Mouse (Mus musculus): ENCODE measurements around the gene Cd160. TPM values are rescaled to one million over a fixed set of nuclear protein-coding genes. Genes with fewer than 3 reads are reported as not detected.

Cd160 gene
- polyA plus RNA-seq (2017; shearing (Covaris generic)), result 10 to 100 TPM; 26.1 to 55.0 TPM

GRCm38 (mm10) chr3:96828984-96829383, at the start of gene Cd160, which contains the start of gene Pdzk1:
Cd160 (minus strand) TSS chr3:96829351.
Pdzk1 (plus strand) TSS chr3:96829284.
- no peak for ATAC-seq

DNA sequence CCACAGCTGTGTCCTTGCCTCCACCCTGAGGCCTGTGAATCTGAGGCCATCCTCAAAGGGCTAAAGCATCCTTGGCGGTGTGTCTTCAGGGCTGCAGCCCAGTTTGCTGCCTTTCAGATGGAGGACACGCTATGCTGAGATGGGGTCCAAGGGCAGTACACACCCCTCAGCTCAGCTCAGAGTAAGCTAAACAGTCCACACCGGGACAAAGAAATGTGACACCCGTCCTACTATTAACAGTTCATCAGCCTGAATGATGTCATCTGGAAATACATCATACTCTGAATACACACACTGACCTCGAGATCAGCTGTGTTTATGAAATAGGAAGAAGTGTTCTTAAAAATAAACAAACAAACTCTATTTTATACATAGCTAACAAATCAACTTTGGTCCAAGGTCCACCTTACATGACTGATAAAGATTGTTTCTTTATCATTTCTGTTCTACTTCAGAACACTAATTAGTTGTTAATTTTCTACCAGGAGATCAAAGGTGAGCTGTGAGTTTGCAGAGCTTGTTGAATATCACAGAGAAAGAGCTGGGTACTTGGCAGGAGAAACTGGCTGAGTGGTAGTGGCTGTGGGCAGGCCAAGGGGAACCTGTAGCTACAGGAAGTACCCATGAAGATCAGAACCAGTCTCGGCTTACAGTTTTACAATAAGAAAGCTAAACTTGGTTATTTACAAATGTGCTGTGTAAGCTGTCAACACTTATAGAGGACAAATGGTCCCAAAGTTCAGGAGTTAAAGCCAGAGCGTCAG, 45.8 kb upstream of the Cd160 start:
- no peak for ATAC-seq

DNA sequence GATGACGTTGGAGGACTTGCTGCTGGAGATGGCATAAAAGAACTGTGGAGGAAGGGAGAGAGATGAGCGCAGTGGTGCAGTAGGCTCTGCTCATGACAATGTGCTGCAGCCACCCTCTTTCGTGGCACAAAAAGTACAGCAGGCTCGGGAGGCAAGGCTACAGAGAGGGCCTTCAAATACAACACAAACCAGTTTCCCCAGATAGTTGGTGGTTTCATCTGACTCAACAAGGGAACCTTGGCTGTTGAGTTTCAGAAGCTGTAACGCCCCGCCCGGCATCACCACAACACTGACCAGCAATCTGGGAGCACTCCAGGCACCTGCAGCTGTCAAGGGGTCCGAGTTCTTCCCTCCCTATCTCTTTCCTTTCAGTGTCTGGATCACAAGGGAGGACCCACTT, 43.4 kb upstream of the Cd160 start:
- no peak for ATAC-seq

GRCm38 (mm10) chr3:96871070-96871469, 41.9 kb upstream of the Cd160 start:
- ATAC-seq, result no peak

- ATAC-seq, result no peak
These were observed 41.1 kb upstream of the Cd160 start for GRCm38 (mm10) chr3:96870270-96870669.

DNA sequence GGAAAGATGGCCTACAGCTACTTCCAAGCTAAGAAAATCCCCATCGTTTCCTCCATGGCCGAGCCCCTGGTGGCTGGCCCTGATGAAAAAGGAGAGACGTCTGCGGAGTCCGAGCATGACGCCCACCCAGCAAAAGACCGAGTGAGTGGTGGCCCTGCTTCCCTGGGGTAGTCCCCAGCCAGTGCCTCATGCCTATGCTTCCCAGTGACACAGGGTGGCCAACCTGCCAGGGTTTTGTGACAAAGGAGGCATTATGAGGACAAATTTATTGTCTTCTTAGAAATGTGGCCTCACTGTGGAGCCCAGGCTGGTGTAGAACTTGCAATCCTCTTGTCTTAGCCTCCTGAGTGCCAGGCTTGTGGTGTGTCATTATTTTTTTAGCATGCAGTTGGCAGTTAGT, 39.9 kb upstream of the Cd160 start:
- ATAC-seq, result no peak

- ATAC-seq, result no peak
These were observed 39.4 kb upstream of the Cd160 start for GRCm38 (mm10) chr3:96868566-96868965.

DNA sequence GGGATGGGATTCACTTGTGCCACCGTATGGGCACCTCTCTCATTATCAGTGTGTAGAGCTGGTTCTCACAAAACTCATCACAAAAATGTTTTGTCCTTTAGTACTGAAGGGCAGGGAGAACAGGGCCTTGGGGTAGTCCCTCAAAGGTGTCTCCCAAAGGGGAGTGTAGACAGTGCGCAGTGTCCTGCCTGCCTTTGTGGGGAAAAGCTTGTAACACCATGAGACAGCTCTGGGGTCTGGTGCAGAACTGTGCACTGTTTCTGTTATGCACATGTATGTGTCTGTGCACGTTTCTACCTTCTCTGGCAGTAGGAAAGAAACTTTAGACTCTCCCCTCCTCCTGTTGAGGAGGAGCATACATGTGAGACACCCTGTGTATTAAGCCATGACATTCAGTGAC, 38.7 kb upstream of the Cd160 start:
- no peak for ATAC-seq

- ATAC-seq, result no peak
These were observed 31.3 kb upstream of the Cd160 start for GRCm38 (mm10) chr3:96860498-96860897.

- no peak for ATAC-seq
These were observed 26.7 kb upstream of the Cd160 start for GRCm38 (mm10) chr3:96855833-96856232.

GRCm38 (mm10) chr3:96854376-96854775, 25.2 kb upstream of the Cd160 start:
- ATAC-seq, result no peak

- ATAC-seq, result no peak
These were observed 23.4 kb upstream of the Cd160 start for GRCm38 (mm10) chr3:96852561-96852960.

DNA sequence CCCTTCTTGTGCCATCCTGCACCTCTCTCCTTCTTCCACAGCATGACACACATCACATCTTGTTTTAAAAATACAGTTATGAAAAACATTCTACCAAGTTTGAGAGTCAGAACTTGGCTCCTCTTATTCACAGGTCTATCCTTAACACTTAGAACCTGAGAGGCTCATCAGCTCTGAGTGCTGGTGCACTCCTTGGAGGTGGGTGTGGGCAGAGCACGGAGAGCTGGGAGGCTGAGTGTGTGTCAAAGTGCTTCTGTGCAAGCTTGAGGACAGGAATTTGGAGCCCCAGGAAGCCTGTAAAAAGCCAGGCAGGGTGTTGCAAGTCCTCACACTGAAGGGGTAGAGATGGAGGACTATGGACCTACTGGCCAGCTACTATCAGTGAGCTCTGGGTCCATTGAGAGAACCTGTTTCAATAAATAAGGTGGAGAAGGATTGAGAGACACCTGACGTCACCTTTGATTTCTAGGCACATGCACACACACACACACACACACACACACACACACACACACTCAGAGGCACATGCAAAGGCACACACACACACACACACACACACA, 20.1 kb upstream of the Cd160 start:
- no peak for ATAC-seq

GRCm38 (mm10) chr3:96848470-96848869, 19.3 kb upstream of the Cd160 start:
- ATAC-seq, result no peak

DNA sequence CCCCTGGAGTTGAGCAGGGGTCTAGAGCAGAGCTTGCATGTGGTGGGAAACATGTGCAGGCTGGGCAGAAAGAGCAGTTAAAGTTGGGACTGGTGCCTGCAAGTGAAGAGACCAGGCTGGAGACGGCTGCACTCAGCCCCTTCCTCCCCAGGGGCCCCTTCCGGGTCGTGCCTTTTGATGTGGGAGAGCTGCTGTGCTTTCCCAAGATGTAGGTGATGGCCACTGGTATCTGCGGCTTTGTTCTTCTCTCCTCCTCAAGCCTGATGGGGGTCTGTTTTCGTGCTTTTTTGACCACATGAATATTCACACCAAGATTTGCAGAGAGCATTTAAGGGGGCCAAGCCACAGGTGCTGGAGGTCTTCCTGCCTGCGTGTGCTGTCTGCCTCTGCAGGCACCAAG, 18.5 kb upstream of the Cd160 start:
- peak; percentile 69 for ATAC-seq

GRCm38 (mm10) chr3:96846985-96847384, 17.8 kb upstream of the Cd160 start:
- ATAC-seq, result peak; percentile 54

DNA sequence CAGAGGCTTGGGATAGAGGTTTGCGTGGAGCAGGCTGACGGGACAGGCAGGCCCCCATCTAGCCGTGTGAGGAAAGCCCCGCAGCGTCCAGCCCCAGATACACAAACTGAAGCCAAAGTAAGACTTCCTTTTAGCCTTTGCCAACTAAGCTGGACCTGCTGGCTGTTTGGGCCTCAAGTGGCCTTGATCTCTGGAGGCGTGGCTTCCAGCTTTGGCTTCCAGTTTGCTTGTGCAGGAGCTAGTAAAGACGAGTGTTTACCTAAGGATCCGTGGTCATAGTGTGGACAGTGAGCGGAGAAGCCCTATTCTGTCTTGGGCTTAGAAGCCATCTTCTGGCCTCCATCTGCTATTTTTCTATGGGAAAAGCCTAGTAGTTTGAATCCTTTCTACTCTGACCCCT, 16.7 kb upstream of the Cd160 start:
- ATAC-seq, result no peak

DNA sequence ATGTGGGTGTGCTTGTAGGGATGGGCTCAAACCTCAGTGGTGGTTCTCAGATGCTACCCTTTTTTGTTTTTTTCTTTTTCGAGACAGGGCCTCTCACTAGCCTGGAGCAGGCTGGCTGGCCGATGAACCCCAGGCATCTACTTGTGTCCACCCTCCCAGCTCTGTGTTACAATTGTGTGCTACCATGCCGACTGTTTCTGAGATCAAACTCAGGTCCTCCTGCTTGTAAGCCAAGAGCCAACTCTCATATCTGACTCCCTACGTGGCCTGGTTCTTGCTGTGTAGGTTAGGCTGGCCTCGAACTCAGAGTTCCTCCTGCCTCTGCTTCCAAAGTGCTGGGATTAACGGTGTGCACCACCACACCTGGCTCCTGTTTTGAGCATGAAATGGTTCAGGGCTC, 16.0 kb upstream of the Cd160 start:
- no peak for ATAC-seq

DNA sequence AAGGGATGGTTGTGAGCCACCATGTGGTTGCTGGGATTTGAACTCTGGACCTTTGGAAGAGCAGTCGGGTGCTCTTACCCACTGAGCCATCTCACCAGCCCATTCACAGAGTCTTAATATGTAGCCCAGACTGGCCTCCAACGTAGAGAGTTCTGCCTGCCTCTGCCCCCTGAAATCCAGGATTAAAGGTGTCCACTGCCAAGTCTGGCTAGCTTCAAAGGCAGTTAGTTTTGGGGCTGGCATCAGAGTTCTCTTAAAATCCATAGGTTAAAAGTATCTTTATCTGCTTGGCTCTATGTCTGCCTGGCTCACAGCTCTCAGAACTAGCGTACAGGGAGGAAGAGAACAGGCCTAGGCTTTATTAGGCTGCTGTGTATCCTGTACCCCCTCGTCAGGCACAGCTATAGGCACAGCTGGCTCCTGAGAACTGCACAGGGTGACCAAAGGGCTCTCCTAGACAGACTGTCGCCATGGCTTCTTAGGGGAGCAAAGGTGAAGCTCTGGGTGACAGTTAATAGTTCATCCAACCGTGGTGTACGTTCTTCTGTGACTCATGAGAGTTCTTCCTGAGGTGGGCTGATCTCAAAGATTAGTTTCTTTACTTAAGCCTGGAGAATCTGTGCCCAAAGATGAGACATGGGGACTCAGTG, 10.0 kb upstream of the Cd160 start:
- ATAC-seq, result no peak

DNA sequence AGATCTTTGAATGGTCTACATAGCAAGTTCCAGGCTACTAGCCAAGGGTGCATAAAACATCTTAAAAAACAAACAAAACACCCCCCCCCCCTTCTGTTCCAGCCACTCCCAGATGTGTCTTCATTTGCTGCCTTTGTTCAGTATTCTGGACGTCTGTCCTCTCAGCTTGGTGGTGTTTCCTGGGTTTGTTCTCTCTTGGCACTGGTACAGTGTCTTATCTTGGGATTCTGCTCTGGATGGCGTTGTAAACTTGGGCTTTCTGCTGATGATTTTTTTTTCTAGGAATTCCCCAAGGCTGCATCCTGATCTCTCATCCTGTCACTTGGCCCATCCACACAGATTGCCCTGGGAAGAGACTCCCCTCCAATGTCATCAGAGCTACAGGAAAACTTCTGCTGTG, 7.3 kb upstream of the Cd160 start:
- ATAC-seq, result no peak

- no peak for ATAC-seq
These were observed 5.6 kb upstream of the Cd160 start for GRCm38 (mm10) chr3:96834587-96835348.

GRCm38 (mm10) chr3:96832930-96833329, 3.8 kb upstream of the Cd160 start:
- ATAC-seq, result no peak

DNA sequence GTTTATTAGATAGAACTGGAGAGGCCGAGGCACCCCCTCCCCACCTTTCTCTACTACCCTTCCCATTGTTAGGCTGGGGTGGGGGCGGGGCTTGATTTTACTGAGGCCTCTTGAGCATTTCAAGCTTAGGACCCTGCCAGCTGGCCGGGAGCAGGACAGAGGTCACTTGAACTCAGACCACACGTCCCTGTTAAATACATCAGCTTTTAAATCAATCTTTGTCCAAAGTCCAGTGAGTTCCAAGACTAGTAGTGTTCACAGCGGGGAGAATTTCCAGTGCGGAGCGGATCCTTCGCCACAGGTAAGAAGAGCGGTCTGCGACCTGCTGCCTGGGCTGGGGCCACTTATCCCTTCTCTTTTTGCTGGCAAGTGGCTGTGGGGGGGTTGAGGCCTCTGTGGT, 705 bp upstream of the Cd160 start:
- ATAC-seq, result no peak

Measured in activated CD4-positive, CD25-positive, alpha-beta regulatory T cell, adult 4 months (primary cell).